Mouse (Mus musculus) right cerebral cortex, postnatal 4 days (tissue): ENCODE measurements around the gene Col15a1.

Experiments used
- DNase-seq: peaks from one replicate; pipeline ENCODE4 v3.0.0-alpha.2; 2022

Col15a1 gene

DNA sequence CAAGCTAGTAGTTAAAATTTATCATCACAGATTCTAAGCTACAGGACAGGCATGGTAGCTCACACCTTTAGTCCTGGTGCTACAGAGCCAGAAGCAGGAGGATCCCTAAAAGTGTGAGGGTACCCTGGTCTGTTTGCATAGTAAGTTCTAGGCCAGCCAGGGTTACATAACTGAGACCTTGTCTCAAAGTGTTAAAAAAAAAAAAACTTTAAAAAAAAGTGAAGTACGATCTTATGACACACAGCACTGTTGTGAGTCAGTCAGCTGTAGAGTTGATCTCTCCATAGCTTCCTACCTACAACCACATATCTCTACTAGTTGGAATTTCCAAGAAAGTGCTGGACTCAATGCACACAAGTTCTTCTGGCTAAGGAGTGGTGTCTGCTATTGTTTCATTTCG is 67.0 kb downstream of the Col15a1 start:
- DNase-seq: no peak

DNA sequence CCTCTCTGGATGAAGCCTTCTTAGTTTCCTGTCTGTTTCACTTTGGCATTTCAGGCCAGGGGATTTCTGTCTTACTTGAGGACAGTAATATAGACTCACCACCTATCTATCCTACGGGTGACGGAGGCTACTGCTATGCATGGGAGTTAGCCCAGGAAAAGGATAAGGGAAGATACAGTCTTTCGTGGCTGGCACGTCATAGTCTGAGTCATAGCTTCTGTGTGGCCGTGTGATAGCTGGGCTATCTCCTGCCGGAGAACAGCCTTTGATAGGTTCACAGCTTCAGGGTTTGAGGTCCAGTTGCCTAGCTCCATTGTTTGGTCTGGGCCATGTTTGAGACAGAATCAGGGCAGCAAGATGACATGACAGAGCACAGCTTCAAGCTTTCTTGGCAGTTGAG is 70.4 kb downstream of the Col15a1 start:
- no peak for DNase-seq

DNA sequence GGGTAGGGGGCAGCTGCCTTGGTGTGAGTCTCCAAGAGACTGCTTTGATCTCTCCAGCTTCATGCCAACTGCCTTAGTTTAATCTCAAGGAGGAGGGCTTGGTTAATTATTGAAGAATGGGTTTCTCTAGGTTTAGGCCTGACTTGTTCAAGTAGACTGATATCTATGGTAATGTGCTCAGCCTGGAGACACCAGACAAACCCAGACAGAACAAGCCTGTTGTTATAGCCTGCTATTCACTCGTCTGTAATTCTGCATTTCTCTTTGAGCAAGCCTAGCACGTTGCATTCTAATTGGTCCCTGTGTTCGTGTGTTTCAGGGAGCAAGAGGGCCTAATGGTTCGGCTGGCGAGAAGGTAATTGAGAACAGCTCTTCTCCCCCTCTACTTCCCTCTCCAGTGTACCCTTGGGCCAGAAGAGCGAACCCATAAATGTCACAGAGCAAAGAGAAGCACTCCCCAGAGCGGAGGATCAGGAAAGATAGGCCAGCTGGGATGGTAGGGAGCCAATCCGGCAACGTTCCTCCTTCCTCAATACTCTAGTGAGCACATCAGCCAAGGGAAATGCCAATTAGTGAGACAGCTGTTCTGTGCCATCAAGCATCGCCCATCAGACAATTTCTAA is 71.2 kb downstream of the Col15a1 start:
- no peak for DNase-seq

GRCm38 (mm10) chr4:47280126-47280525 is 72.2 kb downstream of the Col15a1 start:
- no peak for DNase-seq

DNA sequence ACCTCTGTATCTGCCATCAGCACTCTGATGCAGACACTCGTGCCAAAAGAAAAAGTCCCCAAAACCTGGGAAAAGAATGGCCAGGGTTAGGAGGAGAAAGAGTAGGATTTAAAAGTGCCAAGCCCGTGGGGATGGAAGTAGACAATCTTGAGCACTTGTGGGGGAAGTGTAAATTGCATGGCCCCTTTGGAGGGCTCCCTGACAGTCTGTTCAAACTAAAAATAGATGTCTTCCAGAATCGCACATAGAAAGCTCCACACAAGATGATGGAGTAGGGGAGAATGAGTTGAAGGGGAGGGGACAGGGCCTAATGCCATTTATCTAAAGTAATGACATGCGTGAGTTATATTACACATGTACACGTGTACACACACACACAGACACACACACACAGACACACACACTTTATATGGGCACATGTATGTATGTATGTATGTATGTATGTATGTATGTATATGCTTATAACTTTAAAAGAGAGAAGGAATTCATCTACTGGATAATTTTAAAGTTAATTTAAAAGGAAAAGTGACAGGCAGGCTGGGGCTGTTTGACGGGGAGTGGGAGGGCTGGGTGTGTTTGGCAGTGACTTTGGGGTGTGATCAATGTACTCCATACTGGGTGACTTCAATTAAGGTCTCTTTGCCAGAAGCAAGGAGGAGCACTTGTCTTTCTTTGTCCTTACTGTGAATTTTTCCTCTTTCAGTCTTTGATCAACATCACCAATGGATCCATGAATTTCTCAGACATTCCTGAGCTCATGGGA is 74.1 kb downstream of the Col15a1 start:
- DNase-seq: no peak

GRCm38 (mm10) chr4:47284311-47284710 is 76.3 kb downstream of the Col15a1 start:
- DNase-seq: no peak

GRCm38 (mm10) chr4:47284874-47285273 is 76.9 kb downstream of the Col15a1 start:
- no peak for DNase-seq

DNA sequence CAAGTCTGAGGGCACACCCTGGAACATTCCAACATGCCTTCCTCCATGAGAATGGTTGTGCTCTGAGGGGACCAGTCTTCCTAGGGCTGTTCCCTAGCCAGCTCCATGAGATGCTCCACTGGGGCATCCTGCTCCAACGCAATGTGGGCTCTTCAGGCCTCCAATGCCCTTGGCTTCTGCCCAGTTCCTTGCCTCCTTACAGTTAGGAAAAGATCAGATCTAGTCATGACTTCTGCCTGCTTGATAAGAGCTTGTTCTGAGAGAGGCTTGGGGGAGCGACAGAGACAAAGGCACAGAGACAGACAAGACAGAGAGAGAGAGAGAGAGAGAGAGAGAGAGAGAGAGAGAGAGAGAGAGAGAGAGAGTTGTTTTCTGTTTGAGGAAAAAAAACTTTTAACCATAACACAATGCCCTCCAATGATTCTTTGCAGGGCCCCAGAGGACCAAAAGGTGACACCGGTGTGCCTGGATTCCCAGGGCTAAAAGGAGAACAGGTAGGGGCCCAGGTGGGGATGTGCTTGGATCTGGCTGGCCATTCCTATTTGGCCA is 78.7 kb downstream of the Col15a1 start:
- DNase-seq: no peak

DNA sequence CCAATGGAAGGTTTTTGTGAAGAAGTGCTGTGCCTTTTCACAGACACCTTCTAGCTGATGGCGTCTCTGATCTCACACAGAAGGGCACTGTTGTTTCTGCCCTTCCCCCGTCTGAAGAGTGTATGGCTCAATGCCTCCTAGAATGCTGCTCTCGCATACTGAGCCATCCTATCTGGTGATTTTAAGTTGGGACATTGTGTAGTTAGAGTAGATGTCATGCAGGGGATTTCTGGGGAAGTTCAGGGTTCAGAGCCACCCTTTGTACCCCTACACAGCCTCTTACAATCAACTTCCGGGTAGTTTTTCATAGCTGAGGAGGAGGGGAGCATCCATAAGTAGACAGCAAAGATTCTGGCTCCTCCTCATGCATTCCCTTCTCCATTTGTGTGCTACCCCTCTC is 79.5 kb downstream of the Col15a1 start:
- no peak for DNase-seq

- no peak for DNase-seq
These were observed 80.3 kb downstream of the Col15a1 start for GRCm38 (mm10) chr4:47288306-47288705.

DNA sequence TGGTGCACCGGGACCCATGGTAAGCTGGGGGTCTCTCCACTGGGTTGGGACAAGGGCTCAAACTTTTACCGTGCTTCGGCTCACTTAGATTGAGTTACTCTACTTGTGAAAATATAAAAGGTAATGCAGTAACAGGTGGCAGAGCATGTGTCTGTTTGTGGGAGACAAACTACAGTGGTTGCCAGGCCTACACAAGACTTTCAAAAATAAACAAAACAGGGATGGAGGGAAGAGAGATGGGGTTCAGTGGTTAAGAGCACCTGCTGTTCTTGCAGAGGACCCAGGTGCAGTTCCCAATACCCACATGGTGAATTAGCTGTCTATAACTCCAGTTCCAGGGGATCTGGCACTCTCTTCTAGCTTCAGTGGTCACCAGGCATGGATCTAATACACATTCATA is 81.6 kb downstream of the Col15a1 start:
- DNase-seq: no peak

DNA sequence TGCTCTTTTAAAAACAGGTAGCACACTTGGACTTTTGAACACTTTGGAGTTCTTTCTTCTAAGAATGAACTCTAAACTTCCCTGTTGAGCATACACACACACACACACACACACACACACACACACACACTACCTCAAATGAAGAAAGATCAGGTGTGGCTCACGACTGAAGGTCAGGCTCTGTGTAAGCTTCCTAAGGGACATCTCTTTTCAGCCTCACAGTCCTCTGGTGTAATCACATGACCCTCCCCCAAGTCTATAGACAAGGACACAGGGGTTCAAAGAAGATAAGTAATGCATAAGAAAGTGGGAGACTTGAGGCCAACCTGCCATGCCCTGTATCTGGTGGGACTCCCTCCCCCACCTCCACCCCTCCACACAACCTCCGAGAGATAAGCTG is 82.5 kb downstream of the Col15a1 start:
- DNase-seq: no peak

DNA sequence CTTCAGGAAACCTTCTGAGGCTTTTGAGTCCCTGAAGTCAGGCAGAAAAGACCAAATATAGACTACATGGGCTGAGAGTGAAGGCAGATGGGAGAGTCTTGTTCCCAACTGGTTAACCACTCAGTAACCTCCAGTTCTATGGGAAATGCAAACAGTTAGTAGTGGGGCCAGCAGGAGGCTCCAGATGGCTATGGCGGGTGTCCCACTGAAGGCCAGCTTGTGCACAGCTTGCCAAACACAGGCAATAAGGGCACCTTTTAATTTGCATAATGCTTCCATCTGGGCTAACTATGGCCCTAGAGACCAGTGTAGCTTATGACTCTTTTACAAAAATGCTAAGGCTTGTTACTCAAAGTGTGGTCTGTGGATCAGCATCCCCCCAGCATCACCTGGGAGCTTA is 83.1 kb downstream of the Col15a1 start:
- DNase-seq: peak; percentile 69

DNA sequence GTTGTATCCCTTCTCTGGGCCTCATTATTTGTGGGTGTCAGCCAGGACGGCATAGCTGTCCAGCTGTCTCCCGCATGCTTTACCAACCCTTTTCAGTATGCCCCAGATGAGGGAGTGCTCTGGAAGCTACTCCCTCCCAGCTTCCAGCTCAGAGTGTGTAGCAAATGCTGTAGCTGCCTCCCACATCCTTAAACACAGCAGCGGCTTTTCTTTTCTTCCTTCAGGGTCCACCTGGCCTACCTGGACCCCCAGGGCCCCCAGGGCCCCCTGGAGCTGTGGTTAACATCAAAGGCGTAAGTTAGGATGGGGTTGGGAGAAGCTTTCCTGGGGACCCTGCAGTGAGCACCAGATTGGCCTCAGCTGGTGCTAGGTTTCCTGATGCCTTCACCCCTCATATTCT is 85.0 kb downstream of the Col15a1 start:
- DNase-seq: no peak

DNA sequence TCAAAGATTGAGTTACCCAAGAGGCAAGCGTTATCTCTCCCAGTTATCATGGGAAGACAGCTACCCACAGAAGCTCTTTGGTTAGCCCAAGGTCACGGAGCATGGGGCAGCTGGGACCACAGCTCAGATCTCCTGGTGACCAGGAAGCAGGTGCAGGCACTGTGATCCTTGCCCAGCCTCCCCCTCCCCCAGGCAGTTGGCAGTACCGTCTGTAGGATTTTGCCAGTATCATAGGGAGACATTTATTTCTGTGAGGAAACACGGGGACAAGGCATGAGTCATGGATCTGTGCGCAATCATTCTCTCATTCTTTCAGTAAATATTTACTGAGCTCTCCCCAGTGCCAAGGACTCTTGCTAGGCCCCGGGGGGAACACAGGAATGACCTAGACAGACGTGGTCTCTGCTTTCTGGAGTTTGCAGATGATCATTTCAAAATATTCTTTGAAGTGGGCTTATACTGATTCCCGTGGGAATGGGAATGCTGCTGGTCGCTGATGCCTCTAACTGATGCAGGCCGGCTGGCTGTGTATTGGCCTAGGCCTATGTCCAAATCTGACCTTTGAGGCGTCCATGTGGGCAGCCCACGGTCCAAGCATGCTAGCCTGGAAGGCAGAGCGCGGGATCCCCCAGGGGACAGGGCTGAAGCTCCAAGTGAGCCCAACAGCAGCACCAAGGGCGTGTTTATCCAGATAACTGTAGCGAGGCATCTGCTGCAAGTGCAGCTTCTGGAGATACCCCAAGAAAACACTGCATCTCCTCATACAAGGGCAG is 86.0 kb downstream of the Col15a1 start:
- DNase-seq: no peak

DNA sequence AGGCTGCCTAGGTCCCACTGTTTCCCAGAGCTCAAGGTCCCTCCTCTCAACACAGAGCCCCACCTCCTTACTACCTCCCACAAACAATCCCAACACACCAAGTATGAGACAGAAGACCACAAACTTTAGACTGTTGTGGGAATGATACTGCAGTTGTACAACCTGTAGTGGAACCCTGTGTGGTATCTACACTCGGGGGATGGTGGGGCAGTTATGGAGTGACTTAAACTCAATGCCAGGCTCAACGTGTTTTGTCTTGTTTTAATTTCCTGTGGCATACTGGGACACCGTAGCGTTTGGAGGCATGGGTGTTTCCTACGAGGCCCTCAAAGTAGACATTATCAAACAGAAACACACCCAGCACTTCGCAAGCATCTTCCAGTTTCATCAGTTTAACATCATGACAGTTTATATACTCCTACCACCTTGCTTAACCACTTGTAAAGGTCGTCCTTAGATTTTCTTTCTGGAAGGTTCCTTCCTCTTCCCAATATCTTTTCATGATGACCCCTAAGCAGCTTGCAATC is 86.6 kb downstream of the Col15a1 start:
- DNase-seq: no peak

GRCm38 (mm10) chr4:47295547-47295946 is 87.6 kb downstream of the Col15a1 start:
- no peak for DNase-seq

- no peak for DNase-seq
These were observed 92.7 kb downstream of the Col15a1 start for GRCm38 (mm10) chr4:47300701-47301100.

GRCm38 (mm10) chr4:47302610-47303009 is 94.6 kb downstream of the Col15a1 start:
- DNase-seq: no peak

- DNase-seq: no peak
These were observed 95.5 kb downstream of the Col15a1 start for GRCm38 (mm10) chr4:47303340-47303998.

- DNase-seq: no peak
These were observed 102.1 kb downstream of the Col15a1 start for GRCm38 (mm10) chr4:47309886-47310625.

- DNase-seq: no peak
These were observed 102.9 kb downstream of the Col15a1 start for GRCm38 (mm10) chr4:47310812-47311211.
